Mouse (Mus musculus) urinary bladder, adult 18-20 months (tissue): ENCODE results near the gene Ptprn2.

Experiments used
- DNase-seq, 2 experiments: peaks; one replicate each; pipeline ENCODE4 v3.0.0; 2022; ENCODE audit warnings: low spot score in 2 of 2, mixed read lengths in 2 of 2

Gene Ptprn2

DNA sequence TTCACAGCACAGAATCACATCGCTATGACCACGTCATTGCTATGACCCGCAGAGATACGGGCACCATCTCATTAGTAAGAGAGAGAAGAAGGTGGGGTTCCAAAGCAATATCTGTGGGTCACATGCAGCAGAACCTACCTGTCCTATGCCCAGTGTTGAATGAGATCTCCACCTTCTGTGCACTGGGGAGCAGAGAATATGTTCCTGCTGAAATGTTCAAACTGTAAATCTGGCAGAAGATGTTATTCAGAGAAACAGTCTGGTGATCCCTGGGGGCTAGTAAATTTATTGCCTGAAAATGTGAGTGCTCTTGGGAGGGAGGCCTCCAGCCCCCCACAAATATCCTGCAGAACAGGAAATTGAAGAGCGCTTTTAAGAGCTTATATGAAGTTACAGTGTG is 490.0 kb downstream of the Ptprn2 start:
- no peak for DNase-seq

DNA sequence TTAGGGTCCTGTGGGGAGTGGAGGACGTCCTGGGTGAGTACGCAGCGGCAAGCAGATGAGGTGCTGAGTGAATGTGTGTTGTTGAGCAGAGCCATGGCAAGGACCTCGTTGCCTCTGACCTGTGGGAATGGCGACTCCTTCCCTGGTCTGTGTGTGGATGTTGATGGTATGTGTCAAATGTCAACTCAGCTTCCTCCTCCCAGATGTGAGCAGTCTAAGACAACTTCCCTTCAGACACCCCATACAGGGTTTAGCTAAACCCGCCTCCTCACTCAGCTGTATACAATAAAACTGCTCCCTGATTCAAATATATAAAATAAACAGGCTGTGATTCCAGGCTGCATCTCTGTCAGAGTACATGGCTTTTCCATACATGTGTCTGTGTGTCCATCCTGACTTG is 491.5 kb downstream of the Ptprn2 start:
- no peak for DNase-seq

DNA sequence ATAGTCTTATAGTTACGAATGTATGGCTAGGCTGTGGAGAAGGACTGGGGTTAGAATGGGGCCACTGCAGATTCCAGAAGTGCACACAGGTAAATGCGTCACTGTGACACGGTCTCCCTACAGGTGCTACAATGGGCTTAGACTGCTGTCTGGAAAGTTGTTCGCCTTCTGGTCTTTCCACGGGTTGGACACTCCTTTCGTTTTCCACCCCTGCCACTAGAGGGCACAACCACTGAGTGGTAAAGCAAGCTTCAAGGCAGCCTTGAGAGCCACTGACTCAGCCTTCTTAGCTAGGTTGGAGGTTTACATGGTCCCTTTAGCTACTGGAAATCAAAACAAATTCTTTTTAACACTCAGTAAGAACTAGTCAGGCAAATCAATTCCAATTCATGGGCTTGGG is 492.7 kb downstream of the Ptprn2 start:
- DNase-seq = no peak

DNA sequence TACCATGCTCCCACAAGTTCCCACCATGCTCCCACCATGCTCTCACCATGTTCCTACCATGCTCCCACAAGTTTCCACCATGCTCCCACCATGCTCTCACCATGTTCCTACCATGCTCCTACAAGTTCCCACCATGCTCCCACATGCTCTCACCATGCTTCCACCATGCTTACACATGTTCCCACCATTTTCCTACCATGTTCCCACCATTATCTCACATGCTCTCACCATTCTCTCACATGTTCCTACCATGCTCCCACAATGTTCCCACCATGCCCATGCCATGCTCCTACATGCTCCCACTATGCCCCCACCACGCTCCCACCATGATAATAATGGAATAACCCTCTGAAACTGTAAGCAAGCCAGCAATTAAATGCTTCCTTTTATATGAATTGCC is 495.8 kb downstream of the Ptprn2 start:
- DNase-seq = no peak

DNA sequence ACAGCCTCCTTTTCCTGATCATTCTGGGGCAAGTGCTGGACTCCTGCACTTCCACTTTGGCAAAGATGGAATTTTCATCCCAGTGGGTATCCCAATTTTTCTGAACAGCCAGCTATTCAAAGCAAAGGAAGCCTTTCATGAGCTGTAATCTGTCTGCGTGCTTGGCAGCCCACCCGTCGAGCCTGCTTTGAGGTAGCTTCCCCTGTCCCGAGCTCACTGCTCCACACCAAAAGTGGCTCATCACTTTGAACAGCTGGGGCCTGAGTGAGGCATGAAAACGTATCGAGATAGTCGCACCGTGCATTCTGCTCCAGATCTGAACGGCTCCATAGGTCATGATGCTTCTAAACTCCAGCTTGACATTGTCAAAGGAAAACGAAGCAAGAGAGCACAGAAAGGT is 503.6 kb downstream of the Ptprn2 start:
- DNase-seq = no peak

DNA sequence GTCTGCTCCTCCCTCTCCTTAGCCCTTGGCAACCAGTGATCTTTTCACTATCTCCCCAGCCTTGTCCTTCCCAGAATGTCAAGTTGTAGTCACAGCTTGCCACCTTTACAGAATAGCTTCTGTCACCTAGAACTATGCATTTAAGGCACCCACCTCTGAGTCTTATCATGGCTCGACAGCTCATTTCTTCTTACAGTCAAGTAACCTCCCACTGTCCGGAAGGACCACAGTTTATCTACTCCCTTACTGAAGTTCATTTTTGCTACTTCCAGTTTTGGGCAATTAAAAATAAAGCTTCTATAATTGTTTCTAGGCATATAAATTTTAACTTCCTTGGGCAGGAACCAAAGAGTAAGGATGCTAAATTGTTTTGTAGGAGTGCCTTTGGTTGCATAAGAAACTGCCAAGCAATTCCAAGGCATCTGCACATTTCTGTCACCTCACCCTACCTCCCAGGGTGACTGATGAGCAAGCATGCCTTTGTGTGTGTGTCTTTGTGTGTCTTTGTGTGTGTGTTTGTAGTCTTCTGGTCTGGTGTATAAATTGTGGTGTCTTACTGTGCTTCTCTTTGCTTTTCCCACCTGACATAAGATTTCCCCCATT is 516.1 kb downstream of the Ptprn2 start:
- no peak for DNase-seq

DNA sequence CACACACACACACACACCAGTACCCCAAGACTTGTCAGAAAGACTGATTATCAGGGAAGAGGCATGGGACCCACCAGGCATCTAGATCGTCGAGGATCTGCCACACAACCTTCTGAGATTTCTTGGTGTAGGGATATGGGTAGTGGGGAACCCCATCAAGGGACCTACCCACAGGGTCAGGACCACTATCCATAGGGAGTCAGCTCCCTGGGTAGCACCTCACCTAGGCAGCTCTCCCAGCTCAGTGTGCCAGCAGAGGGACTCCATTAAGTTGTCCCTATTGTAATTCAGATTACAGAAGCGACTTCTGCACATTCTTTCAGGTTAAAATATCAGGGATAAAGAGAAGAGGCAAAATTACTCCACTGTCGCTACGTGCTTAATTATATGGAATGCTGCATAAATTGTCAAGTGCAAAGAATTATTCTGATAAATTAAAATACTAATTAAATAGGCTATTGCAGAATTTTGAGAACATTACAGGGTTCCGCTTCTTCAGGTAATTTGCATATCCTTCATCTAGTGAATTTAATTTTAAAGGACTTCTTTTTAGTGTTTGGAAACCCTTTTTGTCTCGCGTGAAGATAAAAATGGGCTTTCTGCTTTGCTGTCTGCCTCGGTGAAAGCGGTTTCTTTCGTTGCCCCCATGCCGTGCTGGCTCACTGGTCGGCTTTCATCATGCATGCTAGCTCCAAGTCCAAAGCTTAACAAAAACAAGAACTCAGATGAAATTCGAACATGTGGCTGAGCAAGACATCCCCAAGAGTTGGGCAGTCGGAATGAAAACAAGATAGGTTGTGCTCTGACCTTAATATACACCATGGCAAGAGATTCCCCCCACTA is 531.5 kb downstream of the Ptprn2 start:
- DNase-seq = no peak

DNA sequence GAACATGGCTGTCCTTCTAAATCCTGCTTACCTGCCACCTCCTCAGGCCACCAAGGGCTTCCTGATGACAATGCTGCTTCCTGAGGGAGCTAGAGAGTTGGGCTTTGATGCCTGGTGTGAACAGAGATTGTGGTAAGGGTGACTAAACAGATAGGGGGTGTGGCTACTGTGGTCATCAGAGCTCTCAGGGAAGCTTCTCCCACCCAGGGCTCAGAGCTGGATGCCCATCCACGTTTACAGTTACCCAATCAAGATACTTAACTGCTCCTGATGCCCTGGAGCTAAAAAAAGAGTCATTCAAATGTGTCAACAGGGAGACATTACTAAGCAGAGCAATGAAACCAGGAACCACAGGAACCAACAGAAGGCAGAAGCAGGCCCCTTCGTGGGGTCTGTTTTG is 532.4 kb downstream of the Ptprn2 start:
- DNase-seq = no peak

DNA sequence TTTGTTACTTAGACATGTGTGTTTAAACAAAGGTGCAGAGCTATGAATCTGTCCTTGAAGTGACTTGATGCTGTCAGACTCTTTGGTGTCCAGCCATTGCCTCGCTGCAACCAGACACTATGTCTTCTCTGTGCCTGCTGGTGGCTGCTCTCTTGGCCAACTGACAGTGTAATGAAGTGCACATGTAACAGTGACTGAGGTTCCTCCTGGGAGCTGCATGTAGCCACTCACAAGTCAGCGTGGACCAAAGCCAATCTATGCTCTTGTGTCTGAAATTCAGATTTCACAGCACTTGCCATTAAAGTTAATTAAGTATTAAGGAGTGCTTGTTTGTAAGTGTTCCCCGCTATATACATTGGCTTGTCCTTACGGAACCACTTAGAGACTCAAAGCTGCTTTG is 537.7 kb downstream of the Ptprn2 start:
- DNase-seq = no peak

DNA sequence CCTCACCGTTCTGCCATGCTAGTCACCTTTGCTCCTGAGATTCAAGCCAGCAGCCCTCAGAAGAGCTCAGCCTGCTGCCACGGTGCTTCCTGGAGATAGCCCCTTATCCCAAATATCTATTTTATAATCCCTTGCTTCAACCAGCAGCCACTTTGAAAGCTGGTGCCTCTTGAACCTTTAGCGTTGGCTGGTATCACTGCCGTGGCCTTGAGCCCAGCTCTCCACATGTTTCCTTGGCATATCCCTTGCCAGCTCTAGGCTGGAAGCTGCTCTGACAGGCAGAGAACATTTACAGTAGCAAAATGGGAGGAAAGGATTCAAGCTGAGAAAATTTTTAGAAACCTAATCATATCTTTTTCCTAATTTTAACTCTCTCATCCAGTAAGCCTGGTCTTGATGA is 539.4 kb downstream of the Ptprn2 start:
- no peak for DNase-seq

DNA sequence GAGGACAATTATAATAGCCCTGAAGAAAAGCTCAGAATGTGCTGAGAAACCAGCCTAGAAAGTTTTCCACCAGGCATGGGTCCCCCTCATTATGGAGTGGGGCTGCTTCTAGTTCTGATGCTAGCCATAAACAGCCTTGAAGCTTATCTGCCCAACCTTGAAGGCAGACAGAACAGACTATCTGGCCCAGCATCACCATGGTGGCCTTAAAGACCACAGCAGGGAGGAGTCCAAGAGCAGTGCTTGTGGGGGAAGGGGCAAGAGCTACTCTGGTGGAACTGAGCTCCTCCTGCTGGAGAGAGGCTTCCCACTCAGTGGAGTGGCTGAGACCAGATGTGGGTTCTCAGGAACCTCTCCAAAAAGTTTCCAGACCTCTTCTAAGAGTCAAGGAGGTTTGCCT is 540.2 kb downstream of the Ptprn2 start:
- no peak for DNase-seq

DNA sequence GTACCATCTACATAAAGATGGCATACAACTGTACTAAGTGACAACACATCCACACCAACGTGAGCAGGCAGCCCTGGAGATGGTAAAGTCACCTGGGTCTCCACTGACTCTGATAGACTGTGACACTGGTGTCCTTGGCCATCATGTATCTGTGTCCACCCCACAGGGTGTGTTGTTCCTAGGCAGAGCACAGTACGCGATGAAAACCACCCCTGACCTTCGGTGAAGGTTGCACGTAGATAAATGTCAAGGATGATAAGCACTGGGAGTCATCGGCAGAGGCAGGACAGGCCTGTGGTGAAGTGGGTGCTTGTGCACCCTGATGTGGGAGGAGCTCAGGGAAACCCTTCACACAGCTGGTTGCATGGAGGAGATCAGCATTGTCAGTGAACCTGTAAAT is 541.8 kb downstream of the Ptprn2 start:
- no peak for DNase-seq

DNA sequence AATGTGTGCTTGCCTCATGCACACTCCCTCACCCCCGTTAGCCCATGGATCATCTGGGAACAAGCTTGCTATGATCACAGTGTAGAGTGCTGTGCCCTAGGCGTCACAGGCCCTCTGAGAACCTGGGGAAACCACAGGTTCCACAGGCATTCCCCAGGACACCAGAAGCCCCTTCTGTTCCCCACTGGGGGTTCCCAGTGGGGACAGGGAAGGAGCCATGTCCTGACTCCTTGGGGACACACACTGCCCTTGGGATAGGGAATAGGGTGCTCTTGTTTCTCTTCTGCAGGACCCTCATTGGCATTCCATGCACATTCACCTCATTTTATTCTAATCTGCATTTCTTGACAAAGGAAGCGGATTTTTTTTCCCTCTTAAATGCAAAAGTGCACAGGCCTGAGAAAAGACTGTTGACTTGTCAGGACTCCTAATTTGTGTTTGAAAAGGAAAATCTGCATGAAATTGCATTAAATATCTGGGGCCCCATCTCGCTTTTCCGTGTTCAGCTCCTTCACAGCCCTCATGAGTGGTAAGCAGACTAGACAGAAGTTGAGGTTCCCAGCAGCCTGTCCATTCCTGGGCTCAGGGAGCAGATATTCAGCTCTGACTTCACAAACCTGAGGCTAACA is 542.9 kb downstream of the Ptprn2 start:
- DNase-seq = no peak

DNA sequence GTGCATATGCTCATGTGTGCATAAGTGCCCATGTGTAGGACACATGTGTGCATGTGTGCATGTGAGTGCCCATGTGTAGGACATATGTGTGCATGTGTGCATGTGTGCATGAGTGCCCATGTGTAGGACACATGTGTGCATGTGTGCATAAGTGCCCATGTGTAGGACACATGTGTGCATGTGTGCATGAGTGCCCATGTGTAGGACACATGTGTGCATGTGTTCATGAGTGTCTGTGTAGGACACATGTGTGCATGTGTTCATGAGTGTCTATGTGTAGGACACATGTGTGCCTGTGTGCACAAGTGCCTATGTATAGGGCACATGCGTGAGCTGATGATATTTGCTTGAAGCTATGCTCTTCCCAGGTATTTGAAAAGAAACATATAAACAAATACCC is 547.7 kb downstream of the Ptprn2 start:
- no peak for DNase-seq

DNA sequence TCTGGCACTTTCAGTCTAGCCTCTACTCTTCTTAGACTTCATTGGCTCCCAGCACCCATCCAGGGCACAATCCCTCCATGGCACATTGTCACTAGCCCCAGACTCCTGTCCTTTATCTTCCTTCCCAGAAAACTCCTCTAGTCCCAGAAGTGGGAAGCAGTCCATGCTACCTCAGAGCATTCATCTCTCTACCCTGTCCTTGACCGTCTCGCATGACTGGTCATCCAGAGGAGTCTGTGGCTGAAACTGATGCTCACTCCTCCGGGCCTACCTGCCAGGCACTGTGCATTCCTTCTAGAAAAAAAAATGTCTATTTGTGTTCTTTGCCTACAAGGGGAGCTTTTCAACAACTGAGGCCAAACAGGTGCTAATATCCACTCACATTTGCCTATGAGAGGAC is 549.0 kb downstream of the Ptprn2 start:
- no peak for DNase-seq

DNA sequence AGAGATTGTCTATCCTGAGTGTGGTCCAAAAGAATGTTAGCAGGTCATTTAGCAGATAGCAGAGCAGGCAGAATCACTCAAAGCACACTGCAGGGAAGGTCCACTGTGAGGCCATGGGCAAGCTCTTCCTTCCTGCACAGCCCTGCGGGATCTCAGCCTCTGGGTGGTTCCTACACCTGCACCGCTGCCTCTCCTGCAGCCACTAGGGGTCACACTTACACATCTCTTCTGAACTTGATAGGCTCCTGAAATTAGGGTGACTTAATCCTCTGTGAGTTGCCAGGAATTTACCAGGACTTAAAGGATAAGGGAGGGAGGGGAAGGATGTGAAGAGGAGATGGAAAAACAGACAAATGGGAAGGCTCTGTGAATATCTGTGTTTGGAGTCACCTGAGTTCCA is 549.7 kb downstream of the Ptprn2 start:
- peak; percentile 5 to 17 for DNase-seq

DNA sequence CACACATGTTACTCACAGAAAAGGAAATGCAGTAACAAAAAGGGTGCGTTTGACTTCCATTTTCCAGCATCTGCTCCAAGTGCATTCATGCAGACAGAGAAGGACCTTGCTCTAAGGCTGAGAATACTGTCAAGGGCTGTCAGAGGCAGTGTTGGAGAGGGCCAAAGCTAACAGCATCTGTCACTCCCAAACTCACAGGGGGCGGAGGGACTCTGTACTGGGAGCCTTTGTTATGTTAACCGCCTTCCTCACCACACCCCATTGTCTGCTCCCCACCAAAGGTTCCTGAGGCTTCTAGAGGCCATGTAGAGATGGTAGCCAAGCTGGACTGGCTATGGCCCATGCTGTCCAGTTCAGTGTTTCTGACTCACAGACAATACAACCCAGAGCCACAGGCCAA is 553.9 kb downstream of the Ptprn2 start:
- no peak for DNase-seq

DNA sequence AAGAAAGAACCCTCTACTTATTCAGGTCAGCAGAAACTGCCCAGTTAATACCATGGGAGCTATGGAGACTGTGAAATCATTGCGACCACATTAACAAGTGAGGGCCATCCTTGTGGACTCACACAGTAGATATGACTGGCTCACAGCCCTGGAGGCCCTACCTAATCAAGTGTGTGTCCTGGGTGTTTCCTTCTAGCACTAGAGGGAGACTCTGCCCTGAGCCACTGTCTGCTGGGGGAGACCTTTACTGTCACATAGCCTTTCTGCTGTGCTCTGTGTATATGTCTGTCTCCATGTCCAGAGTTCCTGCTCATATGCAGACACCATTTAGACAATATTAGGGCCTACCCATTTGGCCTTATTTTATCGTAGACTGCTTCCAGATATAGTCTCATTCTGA is 555.9 kb downstream of the Ptprn2 start:
- DNase-seq = no peak

DNA sequence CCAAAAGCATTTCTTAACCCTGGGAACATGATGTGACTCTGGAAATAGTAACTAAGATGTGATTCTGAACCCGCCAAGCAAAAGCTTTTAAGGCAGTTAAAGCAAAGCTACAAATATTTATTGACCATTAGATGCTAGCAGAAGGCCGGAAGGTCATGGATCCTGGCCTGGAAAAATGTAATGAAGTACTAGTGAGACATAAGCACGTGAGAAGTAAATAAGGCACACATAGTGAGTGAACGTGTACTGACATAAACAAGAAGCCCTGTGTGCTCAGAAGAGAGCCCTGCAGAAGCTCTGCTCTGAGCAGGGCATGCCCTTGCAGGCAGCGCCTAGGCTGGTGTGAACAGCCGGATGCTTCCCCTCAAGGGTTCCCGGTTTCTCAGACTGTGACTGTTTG is 557.2 kb downstream of the Ptprn2 start:
- DNase-seq = no peak

DNA sequence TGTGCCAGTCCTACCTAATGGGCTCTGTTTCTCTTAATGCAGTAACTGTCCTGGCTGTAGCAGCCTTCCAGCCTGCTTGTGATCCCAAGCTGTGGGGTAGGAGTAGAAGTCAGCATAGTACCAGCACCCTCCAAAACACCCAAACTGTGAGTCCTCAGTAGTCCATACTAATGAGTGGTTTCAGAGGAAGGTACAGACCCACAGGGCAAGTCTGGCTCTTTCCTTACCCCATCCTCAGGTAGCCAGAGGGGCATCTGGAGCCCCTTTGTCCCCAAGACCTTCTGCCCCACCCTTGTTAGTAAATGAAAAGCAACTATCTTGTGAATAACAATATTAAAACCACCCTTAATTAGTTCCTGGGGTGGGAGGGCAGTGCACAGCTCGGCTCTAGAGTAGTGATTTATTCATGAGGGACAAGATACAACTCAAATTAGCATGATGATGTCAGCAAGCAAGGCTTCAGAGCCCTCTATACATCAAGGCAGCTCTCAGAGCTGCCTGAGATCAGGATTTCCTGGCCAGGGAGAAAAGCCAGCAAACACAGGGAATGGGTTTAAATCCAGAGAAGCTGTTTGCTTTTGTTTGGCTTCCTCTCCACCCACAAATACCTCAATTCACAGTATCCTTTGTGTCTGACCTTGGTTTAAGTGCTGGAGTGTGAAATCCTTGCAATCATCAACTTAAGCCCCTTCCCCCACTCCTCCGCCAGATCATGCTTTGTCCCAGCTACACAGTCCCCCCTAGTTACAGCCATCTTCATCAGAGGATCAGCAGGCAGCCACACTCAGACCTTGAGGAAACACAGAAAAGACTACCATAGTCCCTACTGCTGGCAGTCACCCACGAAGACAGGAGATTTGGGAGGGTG is 562.1 kb downstream of the Ptprn2 start:
- no peak for DNase-seq

DNA sequence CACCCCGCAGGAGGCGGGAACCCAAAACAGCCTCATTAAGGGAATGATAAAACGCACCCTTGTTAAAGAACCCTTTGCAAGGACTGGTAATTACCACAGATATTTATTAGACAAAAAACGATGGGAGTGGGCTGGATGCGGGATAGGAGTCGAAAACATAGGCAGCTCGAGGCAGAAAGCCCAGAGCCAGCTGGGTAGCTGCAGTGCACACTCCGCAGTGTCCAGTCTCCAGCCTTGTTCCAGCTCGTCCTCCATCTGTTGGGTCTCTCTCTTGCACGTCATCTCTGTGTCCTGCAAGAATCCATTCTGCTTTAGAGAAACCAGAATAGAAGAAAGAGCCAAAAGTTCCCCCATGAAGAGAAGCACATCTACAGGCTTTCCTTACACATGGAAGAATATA is 564.3 kb downstream of the Ptprn2 start:
- DNase-seq = no peak

DNA sequence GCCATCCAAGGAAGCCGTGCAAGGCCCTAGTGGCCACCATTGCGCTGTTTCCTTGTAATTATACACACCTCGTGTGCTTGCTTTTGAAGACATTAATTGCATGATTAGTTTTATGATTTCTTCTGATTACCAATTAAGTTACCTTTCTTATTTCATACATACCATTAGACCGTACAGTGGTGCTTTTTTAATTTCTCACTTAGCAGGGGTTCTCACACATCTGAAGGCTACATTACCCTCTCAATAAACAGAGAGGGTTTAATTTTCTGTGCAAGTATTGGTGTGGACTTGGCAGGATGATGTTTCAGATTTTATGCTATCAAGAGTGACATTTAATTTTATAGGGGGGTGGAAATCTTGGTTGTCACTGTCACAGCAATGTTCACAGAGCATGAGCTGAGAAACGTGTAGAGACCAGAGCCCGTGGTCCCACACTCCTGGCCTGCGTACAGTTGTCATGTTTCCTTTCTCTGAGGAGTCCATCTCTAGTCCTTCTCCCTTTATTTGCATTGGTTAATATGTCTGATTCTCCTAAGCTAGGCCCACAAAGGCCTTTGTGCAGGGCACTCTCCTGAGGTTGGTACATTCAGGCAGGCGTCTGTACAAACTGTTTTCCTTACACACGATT is 567.8 kb downstream of the Ptprn2 start:
- no peak for DNase-seq
